Mouse (Mus musculus) ovary, postnatal 10 days (tissue): ENCODE results near the gene Gsdma2.

Experiments used
- DNase-seq: peaks from one replicate; pipeline ENCODE4 v3.0.0; 2022; ENCODE audit warnings: low spot score

The Gsdma2 gene

GRCm38 (mm10) chr11:98701213-98701670 is 54.7 kb downstream of the Gsdma2 start, which contains the start of gene Csf3:
Gene Csf3, plus strand, starts transcription at chr11:98701263.
- no peak for DNase-seq

- no peak for DNase-seq
These were observed 55.8 kb downstream of the Gsdma2 start for GRCm38 (mm10) chr11:98702323-98702722.

GRCm38 (mm10) chr11:98705021-98705420 is 58.5 kb downstream of the Gsdma2 start:
- no peak for DNase-seq
